Mouse (Mus musculus) liver, adult (tissue): ENCODE data around the gene Gpr171.
A peak's percentile ranks its signal among the peaks of the same experiment; 100 is the strongest.

Source experiments
- GATA4 ChIP-seq: IDR thresholded peaks from 2 replicates; pipeline ENCODE4 v1.6.1; 2014; ENCODE audit warnings: mild to moderate bottlenecking, low read length; ENCODE audit not compliant: insufficient replicate concordance

Gpr171 gene

DNA sequence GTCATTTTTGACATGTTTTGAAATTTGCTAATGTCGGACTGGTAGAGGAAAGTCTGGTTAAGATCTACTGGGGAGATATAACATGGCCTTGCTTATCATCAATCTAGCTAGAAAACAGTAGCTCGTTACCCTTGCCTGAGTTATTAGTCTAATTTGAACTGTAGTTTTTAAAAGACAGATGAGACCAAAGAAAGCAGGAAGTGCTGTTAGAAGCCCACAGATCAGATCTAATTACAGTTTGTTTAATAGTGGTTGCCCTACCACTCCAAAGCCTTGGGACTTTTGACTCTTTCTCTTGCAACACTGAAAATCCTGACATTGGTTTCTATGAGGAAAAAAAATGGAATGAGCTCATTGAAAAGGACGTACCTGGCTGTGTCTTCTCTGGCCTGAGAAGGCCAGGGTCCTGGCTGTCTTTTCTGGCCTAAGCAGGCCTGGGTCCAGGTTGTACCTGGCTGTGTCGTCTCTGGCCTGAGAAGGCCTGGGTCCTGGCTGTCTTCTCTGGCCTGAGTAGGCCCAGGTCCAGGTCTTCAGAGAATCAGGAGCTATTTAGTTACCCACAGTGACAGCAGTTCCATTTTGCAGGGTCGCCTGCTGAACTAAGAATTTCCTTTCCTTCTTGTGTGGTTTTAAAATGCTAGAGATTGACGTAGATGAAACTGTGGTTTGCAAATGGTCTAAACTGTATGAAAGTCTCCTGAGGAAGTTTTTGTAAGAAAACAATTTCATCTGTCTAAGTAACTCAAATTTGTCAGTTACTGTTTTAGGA is at the start of gene Gpr171:
Gene Gpr171 (minus strand): TSS at position 604 of the 769 bp plus-strand sequence.
- TF ChIP-seq GATA4: no peak

- no peak for TF ChIP-seq GATA4
Observed at GRCm38 (mm10) chr3:59150624-59151023, 49.0 kb upstream of the Gpr171 start.

GRCm38 (mm10) chr3:59149646-59150045 is 48.0 kb upstream of the Gpr171 start:
- TF ChIP-seq GATA4: no peak

- TF ChIP-seq GATA4: no peak
Observed at GRCm38 (mm10) chr3:59145194-59145593, 43.6 kb upstream of the Gpr171 start.

GRCm38 (mm10) chr3:59141507-59142305 is 40.1 kb upstream of the Gpr171 start:
- no peak for TF ChIP-seq GATA4

DNA sequence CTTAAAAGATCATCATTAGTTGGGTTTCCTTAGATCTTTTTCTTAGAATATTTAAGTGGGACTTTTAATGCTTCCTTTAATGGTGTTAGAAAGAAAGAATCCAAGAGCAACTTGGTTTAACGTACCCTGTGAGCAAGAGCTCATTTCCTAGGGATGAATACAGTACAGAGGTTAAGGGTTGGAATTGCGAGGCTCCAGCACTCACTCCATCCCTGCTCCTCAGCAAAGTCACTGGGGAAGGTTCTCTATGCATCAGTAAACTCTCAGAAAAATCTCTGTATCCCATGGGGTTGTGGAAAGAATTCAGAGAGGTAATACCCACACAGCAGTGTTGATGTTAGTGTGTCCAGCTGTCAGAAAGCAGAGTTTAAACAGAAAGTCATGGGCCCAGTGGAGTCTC is 38.5 kb upstream of the Gpr171 start:
- no peak for TF ChIP-seq GATA4

DNA sequence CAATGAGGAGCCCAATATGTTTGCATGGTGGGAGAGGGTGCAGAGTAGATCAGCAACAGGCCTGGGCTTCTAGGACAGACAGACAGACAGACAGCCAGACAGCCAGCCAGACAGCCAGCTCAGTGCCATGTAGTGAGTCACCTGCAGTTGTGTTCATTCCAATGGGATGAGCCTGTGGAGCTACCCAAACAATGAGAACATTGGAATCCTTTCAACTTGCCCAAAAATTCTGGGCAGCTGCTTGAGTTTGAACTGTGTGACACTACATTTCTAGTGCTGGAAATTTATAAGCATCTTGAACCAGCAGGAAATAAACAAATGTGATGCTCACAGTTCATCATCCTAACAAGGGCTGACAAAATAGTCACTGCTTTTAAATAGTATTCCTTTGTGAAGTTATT is 38.0 kb upstream of the Gpr171 start:
- no peak for TF ChIP-seq GATA4

DNA sequence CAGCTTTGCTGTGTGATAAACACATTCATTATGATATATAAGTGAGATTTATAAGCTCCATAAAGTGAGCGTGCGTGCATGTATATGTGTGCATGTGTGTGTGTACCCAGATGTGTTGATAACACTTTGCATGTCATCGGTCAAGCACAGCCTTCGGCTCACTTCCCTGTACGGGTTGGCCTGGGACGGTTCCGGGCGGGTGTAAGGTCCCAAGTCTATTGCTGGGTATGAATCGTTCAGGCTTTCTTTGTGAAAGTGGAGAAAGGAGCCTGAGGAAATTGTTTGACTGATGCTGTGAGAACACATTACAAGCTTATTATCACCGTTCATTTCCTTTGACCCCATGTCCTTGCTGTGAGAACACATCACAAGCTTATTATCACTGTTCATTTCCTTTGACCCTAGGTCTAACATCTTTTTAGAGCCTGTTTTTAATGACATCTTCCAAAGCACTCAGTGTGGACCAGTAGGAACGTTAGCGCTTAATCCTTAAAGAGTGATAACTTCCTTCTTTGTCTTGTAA is 37.4 kb upstream of the Gpr171 start:
- TF ChIP-seq GATA4: peak; percentile 93

- no peak for TF ChIP-seq GATA4
Observed at GRCm38 (mm10) chr3:59135911-59136653, 34.5 kb upstream of the Gpr171 start.

DNA sequence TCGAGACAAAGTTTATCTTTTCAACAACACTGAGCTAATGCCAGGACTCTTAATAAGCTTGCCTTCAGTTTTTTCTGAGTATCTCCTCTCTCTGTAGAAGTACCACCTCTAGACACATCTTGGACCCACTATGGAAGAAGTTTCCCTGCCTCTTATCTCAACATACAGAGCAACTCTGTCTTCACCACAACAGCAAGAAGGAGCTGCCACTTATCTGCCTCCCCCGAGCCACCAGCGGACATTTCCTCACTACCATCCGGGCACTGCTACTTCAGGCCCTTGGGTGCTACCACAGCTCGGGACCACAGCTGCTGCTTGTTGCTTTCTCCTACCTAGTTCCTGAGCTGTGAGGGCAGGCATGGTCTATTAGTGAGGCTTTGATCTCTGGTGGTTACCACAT is 31.6 kb upstream of the Gpr171 start:
- TF ChIP-seq GATA4: no peak

GRCm38 (mm10) chr3:59131966-59132365 is 30.3 kb upstream of the Gpr171 start:
- no peak for TF ChIP-seq GATA4

DNA sequence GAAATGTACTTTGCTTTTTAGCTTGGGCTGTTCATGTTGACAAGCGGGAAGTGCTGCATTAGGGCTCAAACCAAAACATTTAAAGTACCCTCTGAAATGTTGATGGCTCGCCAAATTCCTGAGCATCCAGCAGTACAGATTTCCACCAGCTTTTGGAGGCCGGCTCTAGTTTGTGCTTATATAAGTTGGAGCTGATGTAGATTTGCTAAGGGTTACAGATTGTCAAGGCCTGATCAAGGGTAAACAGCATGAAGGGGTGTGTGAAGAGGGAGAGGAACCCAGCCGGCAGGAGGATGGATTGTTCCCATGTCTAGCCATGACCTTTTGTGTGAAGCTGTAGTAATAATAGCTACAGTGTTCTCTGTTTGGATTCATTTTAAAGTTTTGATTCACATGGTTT is 29.5 kb upstream of the Gpr171 start:
- no peak for TF ChIP-seq GATA4

GRCm38 (mm10) chr3:59130431-59130830 is 28.8 kb upstream of the Gpr171 start:
- TF ChIP-seq GATA4: peak; percentile 86

- no peak for TF ChIP-seq GATA4
Observed at GRCm38 (mm10) chr3:59129547-59129946, 27.9 kb upstream of the Gpr171 start.

DNA sequence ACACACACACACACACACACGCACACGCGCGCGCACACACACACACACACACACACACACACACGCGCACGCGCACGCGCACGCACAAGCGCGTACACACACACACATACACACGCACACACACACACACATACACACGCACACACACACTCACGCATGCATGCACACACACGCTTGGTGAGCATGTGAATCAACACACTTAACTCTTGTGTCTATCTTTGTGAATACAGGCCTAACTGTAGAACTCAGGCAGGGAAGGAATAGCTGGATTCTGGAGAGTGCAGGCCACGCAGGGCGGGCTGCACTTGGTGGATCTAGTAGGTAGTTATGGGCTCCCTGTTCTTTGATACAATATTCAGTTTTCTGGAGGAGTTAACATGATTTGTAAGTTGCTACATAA is 27.1 kb upstream of the Gpr171 start:
- no peak for TF ChIP-seq GATA4
